Mouse (Mus musculus) heart, postnatal 10 days (tissue): ENCODE measurements around the gene Lhx1. TPM values are rescaled to one million over a fixed set of nuclear protein-coding genes. Genes with fewer than 3 reads are reported as not detected.
A peak's percentile ranks its signal among the peaks of the same experiment; 100 is the strongest.

Experiments used
- DNase-seq, 2 experiments: peaks; one replicate each; pipeline ENCODE4 v3.0.0; 2021
- intact Hi-C: fragments of 180-260 bp; cut with DNase I; formaldehyde crosslinking; loops from one replicate; pipeline ENCODE4 v1.15.1; 2025
- total RNA-seq, 2 experiments: library from RNA; stranded (reverse); gene quantifications; 2 replicates each; pipeline ENCODE4 v1.2.3; 2021

Lhx1 gene
- total RNA-seq, result not detected

DNA sequence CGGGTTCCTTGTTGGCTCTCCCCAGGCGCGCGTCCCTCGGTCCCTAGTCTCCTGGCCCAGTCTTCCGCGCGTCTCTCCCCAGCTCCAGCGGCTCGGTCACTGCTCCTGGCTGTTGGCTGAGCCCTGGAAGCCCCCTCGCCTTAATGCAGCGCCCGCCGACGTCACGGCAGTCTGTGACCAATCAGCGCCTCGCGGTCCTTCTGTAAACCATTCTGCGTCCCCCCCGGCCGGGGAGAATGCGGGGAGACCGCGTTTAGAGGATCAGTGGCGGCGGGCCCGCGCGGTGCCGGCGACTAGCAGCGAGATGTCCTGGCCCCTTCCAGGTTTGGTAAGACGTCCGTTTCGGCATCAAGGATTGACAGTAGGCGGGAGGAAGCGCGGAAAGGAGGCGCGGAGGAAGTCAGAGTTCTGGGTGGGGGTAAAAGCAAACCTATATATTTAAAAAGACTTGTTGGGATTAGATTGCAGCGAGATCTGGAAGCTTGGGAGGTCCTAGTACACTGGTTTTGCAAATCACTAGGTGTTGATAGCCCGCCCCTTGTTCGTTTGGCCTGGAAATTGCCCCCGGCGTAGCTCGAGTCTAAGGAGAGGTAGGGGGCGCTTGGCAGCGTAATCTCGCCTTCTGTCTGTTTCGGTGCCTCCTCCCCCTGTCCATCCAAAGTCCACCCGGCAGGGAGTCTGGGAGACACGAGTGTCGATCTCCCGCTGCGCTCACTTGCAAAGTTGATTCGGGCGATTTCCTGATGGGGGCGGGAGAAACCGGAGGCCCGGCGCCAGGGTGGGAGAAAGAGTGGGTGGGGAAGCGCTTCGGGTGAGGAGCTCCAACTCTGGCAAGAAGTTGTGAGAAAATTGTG, at the start of gene Lhx1:
Gene Lhx1, minus strand, starts transcription at position 115 of the 854 bp plus-strand sequence.
- peak; percentile 28 to 35 for DNase-seq
- intact Hi-C loops, result no loop called here

DNA sequence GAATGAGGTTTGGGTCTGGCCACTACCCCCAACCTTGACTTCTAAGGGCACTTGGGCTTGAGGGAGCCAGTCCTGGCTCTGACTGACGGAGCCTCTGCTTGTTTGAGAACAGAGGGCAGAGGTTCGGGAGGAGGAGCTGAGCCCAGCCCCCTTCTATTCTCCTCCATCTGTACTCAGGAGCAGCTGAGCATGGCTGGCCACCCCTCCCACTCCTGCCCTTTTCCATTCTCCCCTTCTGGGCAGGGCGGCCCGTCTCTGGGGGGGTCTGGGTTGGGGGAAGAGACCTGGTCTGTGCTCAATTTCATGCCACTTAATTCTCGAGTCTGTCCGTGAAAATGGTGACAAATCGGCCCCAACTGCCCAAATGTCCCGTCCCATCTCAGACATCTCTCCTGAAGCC, 49.5 kb upstream of the Lhx1 start:
- intact Hi-C loops, result no loop called here
- no peak for DNase-seq

DNA sequence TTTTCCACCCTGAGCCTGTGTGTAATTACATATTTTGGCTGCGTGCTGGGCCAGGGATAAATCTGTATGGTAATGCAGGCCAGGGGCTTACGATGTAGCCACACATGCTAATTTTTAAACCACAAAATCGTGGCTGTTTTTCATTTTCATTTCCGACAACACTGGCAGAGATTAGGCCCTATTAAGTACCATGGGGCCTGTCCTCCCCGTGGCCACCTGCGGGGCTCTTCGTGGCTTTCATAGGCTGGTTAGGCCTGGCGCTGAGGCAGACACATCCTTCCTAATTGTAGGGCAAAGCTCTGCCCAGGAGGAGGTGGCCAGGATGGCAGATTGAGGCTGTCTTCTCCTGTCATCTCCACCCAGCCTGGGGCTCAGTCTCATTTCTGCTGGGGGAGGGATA, 48.3 kb upstream of the Lhx1 start:
- DNase-seq, result no peak
- intact Hi-C loops, result no loop called here

DNA sequence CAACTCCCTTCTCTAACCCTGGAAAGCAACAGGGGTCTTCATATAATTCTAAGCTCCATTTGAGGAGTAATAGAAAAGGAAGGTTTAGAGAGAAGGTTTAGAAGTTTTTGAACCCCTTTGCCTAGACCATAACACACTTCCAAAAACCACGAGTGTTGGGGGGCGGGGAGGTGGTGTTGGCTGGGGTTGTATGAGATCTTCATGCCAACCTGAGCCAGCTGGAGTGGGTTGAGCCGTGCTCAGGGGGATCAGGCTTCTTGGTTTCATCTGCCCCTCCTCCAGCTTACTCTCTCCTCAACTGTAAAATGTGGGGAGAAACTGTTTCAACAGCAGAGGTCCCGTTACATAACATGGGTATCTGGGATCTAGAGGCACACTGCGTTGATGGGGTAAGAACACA, 45.5 kb upstream of the Lhx1 start:
- DNase-seq, result no peak
- intact Hi-C loops, result no loop called here

DNA sequence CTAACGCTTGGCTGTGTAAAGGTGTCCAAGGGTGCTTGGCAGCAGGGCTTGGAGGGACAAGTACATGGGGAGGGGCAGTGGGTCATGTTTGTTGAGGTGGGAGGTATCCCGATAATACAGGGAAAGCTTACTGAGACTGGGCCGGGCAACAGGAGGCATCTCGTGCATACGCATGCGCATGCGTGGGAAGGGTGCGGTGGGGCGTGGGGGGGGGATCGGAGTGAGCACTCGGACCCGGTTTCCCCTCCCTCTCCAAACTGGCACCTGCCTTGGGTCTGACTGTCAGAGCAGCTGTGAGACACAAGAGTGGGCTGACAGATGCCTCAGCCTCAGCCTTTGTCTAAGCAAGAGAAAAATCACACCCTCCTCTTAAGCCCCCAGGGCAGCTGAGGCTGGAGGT, 45.1 kb upstream of the Lhx1 start:
- intact Hi-C loops, result no loop called here
- DNase-seq, result no peak

DNA sequence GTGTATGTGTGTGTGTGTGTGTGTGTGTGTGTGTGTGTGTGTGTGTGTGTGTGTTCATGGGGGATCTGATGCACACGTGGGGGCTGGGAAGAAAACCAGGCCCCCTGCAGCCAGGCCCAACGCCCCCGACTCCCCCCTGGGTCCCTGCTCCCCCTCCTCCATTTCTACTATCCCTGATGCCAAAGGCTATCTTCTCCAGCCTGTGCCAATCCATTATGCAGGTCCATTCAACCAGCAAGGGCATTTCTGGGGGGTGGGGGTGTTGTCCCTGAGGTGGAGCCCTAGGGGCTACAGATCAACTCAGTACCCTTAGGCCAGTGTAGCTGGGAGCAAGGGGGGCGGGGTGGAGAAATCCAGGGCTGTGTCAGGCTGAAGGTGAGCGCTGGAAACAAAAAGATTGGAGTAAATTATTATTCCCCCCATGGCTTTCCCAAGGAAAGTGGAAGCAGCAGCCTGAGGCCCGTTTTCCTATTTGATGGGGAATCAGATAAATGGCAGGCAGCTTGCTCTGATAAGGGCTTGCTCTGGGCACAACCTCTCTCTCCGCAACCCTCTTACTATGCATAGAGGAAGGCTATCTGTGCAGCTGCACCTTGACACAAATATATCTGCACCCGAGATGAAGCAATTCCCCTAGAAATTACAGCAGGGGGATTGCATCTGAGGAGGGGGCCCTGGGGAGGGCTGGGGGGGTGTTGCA, 43.9 kb upstream of the Lhx1 start:
- intact Hi-C loops, result no loop called here
- no peak for DNase-seq

DNA sequence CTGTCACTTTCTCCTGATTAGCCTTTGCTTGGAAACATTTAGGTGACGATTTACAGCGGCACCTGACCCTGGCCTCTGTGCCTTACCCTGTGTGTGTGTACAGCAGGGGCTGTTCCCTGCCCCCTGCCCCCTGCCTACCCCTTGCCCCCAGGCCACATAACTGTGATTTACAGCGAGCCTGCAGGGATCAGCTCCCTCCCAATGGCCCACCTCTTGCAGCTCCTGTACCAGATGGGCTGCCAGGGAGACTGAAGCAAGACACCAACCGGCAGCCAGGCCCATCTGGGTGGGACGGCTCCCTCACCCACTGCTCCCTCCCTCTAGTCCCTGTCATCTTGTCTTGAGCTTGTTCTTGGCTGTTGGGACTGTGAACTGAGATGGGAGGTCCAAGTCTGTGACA, 43.1 kb upstream of the Lhx1 start:
- DNase-seq, result no peak
- intact Hi-C loops, result no loop called here

DNA sequence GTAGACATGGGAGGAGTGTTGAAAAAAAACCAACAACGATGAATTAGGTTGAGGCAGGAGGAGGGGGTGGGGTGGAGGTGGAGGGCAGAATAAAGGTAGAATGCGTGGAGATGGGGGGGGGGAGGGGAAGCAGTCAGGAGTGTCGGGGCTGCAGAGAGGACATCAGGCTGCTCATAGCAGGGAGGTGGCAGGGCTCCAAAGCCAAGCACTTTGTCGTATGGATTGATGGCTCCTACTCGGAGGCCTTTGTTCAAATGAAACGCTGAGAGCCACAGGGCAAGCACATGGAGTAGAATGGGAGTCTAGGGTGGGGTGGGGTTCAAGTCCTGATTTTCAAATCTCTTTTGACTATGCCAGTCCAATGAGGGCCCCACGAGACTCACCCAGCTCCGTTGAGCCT, 41.4 kb upstream of the Lhx1 start:
- DNase-seq, result no peak
- intact Hi-C loops, result no loop called here

DNA sequence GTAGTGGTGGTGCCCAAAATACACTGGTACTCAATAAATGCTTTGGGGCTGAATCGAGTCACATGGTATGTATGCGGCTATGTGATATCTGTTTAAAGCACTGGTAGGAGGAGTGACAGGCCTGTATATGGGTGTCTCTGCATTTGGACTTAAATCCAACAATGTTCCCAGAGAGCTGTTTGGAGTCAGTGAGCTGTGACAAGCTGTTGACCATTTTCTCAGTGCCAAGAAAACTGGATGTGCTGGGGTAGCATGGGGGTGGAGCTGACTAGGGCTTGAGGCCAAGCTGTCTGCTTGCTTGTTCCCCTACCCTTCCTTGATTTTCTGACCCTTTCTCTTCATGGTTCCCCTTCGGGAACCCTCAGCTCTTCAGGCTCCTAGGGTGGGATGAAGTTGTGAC, 39.9 kb upstream of the Lhx1 start:
- DNase-seq, result no peak
- intact Hi-C loops, result no loop called here

DNA sequence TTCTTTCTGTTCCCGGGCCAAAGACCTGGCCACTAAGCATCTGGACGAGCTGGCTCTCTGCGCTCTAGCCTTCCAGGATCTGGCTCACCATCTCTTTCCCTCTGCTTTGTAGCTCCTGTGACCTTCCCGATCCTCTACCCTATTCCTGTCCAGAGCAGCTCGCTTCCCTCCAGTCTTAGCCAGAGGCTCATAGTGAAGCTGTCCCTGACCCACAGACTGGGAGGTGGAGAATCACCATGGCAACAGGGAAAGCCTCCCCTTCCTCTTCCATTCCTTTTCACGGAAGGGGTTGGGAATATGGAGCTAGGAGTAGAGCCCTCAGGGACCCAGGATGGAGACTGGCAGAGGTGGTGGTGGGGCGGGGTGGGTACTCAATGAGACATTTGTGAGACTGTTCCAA, 38.0 kb upstream of the Lhx1 start:
- intact Hi-C loops, result no loop called here
- DNase-seq, result no peak

DNA sequence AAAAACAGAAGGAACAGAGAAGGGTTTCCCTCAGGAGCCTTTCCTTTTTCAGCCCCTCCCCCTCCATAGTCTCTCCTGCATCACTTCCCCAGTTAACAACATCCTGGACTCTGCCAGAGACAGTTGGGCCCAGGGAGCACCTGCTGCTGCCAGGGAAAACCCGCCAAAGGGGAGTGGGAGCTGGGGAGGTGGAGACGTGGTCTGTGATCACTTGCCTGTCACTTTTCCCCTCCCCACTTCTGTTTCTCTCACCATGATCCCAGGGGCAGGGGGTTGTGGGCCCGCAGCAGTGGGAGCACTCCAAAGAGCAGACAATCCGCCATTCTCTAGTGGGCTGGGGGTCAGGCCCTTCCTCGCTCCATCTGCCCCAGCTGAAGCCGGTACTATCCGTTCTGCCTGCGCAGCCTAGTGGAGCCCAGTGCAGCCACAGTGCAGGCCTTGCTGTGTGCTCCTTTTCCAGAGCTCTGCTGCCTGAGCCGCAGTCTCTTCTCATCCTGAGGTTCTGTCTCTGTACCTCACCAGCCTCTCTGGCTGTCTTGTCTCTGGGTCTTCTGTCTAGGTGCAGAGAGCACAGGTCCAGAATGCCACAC, 37.5 kb upstream of the Lhx1 start:
- intact Hi-C loops, result no loop called here
- no peak for DNase-seq

DNA sequence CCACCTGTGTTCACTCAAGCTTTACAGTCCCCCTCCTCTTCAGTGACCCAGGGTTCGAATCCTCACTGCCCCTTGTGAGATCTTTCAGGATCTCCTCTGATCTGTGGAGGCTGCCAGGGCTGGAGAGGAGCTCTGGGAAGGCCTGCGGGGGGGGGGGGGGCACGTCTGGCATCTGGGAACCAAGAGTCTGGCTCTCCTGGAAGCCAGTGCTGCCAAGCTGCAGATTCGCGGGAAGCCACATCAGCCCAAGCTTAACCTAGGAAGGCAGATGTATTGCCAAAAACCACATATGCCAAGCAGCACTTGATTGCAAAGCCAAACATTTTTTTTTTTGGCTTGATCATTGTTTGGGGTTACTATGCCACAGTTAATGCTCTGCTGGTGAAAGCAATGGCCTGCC, 36.2 kb upstream of the Lhx1 start:
- intact Hi-C loops, result no loop called here
- no peak for DNase-seq

DNA sequence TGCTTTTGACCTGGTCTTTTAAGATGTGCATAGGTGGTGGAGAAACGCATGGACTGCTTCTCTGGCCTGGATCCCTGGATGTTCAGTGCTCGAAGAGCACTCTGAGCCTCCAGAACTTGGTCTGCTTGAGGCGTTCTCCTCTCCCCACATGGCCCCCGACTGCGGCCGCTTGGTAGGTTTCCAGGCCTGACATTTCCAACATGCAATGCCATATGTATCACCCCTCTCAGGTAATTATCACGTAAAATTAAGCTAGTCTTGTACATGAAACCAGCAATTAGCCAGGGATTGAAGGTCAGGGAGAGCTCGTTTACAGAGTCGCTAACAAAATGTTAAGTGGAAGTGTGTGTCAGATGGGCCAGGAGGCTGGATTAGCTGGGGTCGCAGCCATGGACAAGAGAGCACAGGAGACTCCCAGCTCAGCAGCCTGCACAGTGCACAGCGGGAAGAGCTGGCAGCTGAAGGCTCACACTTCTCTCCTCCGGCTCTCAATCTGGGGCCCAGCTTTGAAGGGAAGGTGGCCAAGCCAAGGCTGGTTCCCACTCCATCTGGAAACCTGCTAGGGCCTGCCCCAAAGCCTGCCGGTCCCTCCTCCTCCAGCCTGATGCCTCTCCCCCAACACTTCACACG, 28.6 kb upstream of the Lhx1 start:
- DNase-seq, result no peak
- intact Hi-C loops, result no loop called here

DNA sequence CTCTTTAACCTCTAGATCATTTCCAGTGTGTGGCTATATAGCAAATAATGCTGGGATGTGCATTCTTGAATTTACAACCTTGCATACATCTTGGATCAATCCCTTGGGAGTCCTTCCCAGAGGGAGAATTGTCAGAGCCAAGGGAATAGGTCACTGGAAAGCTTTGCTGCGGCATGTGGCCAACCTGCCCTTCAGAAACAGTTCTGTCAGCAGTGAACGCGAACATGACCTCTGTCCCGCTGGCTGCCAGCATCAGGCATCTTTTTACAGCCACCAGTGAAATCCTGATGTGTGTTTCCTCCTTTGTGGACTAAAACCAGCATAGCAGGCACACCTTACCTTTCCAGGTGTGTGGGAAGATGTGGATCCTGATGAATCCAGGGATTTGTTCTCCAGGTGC, 26.0 kb upstream of the Lhx1 start:
- intact Hi-C loops, result no loop called here
- no peak for DNase-seq

DNA sequence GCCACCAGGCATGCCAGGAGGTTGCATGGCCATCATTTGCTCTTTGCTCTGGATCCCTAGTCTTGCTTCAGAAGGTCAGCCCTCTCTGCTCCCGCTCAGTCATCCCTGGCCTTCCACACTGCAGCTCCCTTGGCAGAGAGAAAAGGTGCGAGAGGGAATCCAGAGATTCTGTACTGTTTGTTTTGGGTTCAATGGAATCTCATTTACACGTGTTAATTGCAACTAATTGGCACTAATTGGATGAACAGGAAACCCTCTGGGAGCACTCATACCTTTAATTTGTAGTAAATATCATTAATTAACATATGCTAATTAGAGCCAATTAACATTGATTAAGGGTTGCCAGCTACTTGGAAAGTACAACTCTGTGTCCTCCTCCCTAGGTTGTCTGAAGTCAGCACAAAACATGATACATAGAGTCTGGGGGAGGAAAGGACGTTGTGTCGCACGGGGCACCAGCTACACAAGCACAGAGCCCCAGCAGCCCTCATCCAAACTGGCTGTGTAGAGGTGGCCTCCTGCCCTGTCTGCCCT, 24.0 kb upstream of the Lhx1 start:
- intact Hi-C loops, result no loop called here
- DNase-seq, result no peak

DNA sequence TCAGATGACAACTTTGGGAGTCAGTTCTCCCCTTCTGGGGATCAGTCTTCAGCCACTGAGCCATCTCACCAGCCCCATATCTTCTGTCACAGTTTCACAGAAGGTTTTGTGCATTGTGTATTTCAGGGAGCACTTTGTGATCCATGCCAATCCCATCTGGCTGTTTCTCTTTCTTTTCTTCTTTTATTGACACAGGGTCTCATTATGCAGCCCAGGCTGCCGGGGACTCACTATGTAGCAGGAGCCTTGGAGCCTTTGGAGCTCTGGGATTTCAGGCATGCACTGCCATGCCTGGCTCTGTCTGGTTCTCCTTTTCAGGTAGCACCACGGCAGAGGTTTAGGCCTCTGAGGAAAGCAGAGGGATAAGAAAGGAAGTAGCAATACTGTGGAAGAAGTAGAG, 23.0 kb upstream of the Lhx1 start:
- no peak for DNase-seq
- intact Hi-C loops, result no loop called here

DNA sequence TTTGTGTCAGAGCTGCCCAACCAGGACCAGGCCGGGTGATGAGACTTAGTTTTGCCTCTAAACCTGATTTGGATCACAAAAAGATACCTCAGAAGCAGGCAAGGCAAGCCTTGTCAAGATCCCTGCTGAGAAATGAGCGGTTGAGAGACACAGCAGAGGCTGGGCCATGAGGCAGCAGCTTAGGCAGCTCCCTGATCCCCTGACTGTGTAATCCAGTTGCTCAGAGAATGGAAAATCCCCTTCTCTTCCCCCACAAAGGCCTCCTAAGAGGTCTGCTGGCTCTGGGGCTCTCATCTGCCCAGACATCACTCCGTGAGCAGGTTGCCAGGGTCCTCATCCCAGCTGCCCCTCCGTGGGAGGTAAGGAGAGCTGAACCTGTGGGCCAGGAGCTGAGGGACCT, 14.6 kb upstream of the Lhx1 start:
- intact Hi-C loops, result no loop called here

DNA sequence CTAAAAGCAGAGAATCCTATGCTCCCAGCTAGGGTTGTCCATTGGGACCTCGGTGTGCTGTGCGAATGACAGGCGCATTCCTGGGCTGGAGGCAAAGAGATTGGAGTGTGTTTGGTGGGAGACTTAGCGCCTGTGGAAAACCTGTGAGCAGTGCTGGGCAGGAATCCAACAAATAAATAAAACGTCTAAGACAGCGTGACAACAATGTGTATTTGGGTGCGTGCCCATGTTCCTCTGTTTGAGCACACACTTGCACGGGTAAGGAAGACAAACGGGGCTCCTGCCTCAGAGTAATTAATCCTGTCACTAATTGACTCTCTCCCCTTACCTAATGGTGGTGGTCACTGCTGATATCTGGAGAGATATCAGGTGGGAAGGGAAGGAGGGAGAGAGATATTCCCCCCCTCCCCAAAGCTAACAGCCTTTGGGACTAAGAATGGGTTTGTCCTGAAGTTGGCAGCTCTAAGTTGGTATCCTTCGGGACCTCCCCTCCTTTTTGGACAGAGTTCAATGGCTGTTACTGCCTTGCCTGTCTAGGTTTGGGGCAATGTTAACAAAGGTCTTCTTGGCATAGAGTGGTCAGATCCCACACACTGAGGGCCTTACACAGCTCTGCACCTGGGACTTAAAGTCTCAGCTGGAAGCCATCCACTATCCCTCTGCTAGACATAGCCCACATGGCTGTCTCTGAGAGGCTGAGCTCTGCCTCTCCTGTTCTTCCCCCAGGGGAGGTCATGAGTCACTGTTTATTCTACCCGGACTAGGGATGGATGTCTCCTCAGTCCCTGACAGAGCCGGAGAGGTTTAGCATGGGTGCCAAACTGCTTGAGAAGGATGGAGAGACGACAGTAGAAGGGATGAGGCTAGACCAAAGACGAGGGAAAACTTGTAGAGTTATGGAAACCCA, 4.7 kb upstream of the Lhx1 start:
- intact Hi-C loops, result no loop called here
- DNase-seq, result no peak

More for the DNA sequence above, 14.6 kb upstream of the Lhx1 start:
- DNase-seq, result no peak

DNA sequence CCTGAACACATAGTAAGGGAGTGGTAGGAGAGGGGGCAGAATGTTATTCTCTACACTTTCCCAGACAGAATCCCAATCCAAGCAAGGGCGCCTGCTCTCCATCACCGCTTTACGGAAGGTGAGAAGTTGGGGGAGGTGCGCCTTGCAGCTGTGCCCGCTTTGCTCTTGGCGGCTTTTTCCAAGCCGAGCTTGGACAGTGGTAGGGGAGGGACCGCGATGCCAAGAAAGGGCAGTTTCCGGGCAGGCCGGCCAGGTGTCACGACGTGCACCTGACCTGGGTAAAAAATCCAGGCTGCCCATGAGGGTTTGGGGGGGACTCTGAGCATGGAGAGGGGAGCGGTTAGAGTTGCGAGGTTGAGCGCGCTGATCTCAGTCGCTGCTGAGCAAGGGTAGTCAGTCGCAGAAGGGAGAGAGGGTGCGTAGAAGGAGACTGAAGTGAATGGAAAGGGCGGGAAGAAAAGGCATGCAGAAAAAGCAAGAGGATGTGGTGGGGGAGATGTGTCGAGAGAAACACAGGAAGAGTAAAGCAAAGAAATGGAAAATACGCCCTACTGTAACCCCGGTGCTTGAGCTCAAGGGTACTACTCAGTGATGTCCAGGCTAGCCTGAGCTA, 3.9 kb upstream of the Lhx1 start:
- no peak for DNase-seq
- intact Hi-C loops, result no loop called here
